Mouse (Mus musculus): ENCODE results near the gene Morn3.
A peak's percentile ranks its signal among the peaks of the same experiment; 100 is the strongest.

Gene Morn3

GRCm38 (mm10) chr5:123060706-123061401 lies 14.0 kb upstream of the Morn3 start:
- no peak for DNase-seq (ENCODE audit: low spot score)

DNA sequence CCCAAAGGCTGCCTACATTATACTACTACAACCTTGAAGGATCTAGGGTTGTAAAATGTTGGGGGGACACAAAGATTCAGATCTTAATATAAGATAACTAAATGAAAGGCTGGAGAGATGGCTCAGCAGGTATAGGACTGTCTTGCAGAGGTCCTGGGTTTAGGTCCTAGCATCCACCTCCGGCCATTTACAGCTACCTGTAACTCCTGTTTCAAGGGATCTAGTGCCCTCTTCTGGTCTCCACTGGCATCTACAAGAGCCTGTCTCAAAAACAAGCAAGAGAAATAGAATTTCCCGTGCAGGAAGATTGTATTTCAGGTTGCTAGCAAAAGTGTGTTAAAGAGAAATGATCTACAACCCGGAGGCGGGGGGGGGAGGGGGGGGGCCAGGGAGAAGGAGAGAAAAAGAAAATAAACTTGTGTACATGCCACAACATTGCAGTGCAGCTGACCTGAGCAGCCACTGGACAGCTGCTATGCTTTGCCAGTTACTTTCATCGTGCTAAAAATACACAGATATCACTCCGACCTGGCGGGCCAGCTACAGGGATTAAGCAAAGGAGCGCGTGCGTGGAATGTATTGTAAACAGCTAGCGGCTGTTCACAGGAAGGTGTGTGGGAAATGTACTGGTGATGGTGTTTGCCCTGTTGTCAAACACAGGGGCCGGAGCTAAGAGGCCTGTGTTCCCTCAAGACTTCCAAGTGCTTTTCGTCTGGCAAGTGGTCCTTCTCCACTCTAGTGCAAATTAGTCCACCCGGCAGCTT lies 13.1 kb upstream of the Morn3 start:
- DNase-seq (ENCODE audit: low spot score), result peak; percentile 53

GRCm38 (mm10) chr5:123058251-123059102 lies 11.7 kb upstream of the Morn3 start:
- DNase-seq (ENCODE audit: low spot score), result no peak

GRCm38 (mm10) chr5:123057366-123058250 lies 10.8 kb upstream of the Morn3 start:
- DNase-seq (ENCODE audit: low spot score), result peak; percentile 99

DNA sequence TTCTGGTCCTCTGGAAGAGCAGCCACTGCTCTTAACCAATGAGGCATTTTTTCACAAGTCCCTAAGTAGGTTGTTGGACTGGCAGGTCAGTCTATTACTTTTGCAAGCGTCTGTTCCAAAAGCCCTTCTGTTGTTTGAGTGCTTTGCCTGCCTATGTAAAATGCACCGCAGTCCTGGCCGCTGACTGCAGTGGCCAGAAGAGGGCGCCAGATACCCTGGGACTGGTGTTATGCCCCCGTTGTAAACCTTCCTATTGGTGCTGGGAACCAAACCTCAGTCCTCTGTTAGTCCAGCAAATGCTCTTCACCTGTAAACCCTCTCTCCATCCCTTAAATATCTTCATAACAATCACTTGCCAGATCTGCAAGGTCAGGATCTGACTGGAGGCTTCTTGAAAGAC lies 4.9 kb upstream of the Morn3 start:
- DNase-seq (ENCODE audit: low spot score), result no peak

DNA sequence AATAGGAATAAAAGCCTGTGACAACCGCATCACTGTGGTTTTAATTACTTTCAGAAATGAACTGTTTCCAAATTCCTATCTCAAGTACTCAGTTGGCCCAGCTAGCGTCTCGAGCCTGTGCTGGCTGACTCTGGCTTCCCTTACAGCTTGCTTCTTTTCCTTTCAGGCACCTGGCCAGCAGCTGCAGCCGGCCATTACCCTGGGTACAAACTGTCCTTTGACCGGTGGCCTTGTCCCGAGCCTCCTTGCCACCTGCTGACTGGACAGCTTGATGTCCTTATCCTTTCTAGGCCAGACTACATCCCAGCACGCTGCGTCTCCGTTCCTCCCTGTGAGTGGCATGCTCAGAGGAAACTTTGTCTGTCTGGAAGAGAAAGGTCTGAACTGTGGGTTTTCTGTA lies 4.1 kb upstream of the Morn3 start:
- DNase-seq (ENCODE audit: low spot score), result peak; percentile 42

- no peak for DNase-seq (ENCODE audit: low spot score)
These were observed 2.5 kb upstream of the Morn3 start for GRCm38 (mm10) chr5:123049271-123049670.

- peak; percentile 80 for DNase-seq (ENCODE audit: low spot score)
These were observed 1.1 kb downstream of the Morn3 start for GRCm38 (mm10) chr5:123045561-123046295.

- no peak for DNase-seq (ENCODE audit: low spot score)
These were observed 3.0 kb downstream of the Morn3 start for GRCm38 (mm10) chr5:123043856-123044255.

- no peak for DNase-seq (ENCODE audit: low spot score)
These were observed 6.0 kb downstream of the Morn3 start for GRCm38 (mm10) chr5:123040796-123041195.

DNA sequence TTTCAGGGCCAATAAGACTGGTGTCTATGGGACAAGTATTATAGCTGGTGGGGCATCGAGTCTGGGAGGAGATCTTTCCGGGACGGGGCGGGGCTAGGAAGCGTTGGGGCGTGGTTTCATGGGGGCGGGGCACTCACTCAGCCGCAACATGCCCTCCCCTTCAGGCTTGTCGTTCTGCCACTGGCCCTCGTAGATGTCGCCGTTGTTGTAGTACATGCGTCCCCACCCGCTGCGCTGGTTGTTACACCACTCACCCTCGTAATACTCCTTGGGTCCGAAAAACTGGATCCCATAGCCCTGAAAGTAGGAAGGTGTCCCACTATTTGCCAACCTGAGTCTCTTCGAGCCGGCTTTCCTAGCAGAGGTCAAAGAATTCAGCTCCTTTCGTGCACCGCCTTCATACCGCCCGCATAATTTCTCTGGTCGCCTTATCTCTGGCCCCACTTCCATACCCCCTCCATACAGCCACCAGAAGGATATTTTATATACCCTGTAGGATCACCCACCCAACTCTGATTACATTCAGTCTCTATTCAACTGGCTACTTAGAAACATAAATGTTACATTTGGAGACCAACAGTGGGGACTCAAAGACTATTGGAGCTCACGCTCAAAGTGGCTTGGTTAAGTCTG lies 7.6 kb downstream of the Morn3 start:
- peak; percentile 77 for DNase-seq (ENCODE audit: low spot score)

GRCm38 (mm10) chr5:123038115-123038514 lies 8.7 kb downstream of the Morn3 start:
- DNase-seq (ENCODE audit: low spot score), result no peak

- peak; percentile 35 for DNase-seq (ENCODE audit: low spot score)
These were observed 11.3 kb downstream of the Morn3 start for GRCm38 (mm10) chr5:123035564-123035963.

- no peak for DNase-seq (ENCODE audit: low spot score)
These were observed 11.7 kb downstream of the Morn3 start for GRCm38 (mm10) chr5:123035089-123035488.

DNA sequence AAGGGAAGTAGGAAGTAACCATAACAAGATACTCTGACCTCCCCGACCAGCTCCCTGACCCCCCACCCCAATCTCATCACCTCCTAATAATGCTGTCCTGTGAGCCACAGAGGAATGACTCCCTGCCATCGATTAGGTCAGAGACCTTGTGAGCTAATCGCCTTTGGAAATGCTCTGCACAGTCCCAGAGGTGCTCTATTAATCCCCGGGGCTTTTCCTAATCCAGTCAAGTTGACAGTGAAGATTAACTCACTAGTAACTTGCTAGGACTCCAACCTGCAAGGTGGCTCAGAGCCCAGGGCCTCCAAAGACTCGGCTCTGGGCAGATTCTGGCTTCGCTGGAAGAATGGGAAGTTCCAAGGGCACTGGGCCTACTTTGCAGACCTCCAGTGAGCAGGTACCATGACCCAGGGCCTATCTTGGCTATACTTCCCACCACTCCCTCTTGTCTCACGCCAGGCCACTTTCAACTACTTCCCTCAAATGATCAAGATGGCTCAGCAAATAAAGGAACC lies 13.1 kb downstream of the Morn3 start:
- DNase-seq (ENCODE audit: low spot score), result no peak

DNA sequence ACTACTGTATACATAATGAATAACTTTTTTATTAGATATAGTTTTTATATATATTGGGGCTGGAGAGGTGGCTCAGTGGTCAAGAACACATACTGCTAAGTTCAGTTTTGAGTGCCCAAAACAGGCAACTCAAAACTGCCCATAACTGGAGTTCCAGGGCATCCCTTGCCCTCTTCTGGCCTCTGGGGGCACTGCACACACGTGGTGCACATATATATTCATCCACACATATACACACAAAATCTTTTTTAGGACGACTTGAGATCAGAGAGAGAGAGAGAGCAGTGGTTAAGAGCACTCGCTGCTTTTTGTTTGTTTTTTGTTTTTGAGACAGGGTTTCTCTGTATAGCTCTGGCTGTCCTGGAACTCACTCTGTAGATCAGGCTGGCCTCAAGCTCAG lies 15.5 kb downstream of the Morn3 start:
- DNase-seq (ENCODE audit: low spot score), result no peak

GRCm38 (mm10) chr5:123029729-123030128 lies 17.1 kb downstream of the Morn3 start:
- DNase-seq (ENCODE audit: low spot score), result no peak

- no peak for DNase-seq (ENCODE audit: low spot score)
These were observed 19.4 kb downstream of the Morn3 start for GRCm38 (mm10) chr5:123027436-123027835.

DNA sequence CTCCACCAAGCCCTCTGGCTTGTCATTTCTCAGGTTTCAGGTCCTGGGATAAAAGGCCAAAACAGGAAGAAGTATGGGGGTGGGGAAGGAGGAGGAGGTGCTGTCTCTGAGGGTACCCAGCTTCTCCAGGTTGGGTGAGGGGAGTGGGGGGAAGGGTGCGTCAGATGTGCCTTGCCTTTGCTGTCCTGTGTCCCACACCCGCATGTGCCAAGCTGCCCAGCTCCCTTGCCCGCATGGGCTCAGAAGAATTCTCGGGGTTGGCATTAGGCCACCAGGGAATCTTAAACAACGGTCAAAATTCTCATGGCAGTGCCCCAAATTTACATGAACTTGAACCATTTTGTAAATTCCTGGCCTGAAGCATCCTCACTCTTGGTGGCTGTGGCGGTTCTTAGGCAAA lies 20.4 kb downstream of the Morn3 start:
- no peak for DNase-seq (ENCODE audit: low spot score)

DNA sequence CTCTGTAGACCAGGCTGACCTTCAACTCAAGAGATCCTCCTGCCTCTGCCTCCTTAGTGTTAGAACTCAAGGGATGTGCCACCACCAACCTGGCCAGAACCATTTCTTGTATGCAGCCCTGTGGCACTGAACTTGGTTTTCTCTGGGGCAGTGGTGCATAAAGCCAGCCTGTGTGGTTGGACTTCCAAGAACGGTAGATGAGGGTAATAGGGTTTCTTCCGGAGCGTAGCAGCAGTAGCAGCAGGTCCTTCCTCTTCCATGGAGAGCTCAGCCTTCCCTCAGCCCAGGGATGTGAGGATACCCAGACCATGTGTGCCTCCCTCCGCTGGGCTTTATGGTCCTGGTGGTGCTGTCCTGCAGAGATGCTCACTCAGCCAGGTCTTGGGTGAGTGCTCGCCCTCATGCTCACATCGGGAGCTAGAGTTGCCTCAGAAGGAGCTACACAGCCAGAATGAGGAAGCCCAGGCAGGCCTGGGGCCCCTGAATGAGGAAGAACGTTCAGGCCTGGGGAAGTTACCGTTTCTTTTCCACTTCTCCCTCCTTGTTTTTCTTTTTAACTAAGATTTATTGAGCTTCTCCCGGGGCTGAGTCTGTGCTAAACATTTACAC lies 21.7 kb downstream of the Morn3 start:
- DNase-seq (ENCODE audit: low spot score), result no peak
